Mouse (Mus musculus) c-Kit-positive CD71-positive TER-119-positive erythroid progenitor cells, embryonic 14.5 days (primary cell): ENCODE measurements around the gene Gm28308.

Experiments
- DNase-seq: peaks from one replicate; pipeline ENCODE4 v3.0.0-alpha.2; 2013; ENCODE audit warnings: low spot score

Gm28308 gene

GRCm38 (mm10) chr6:52213119-52213986 is at the start of gene Gm28308, which contains the start of gene Hoxa3:
Gene Gm28308, minus strand, starts transcription at chr6:52213339.
Gene Hoxa3, minus strand, starts transcription at chr6:52213336.
- no peak for DNase-seq

GRCm38 (mm10) chr6:52262463-52263320 is 49.6 kb upstream of the Gm28308 start:
- DNase-seq, result no peak

GRCm38 (mm10) chr6:52261751-52262462 is 48.8 kb upstream of the Gm28308 start:
- no peak for DNase-seq

- no peak for DNase-seq
Measured at GRCm38 (mm10) chr6:52260654-52261575, 47.8 kb upstream of the Gm28308 start, which contains the start of gene Hoxa13. Gene Hoxa13, minus strand, starts transcription at chr6:52260880.

GRCm38 (mm10) chr6:52259811-52260261 is 46.7 kb upstream of the Gm28308 start:
- DNase-seq, result no peak

GRCm38 (mm10) chr6:52259081-52259790 is 46.1 kb upstream of the Gm28308 start:
- no peak for DNase-seq

- peak; percentile 38 for DNase-seq
Measured at GRCm38 (mm10) chr6:52256956-52257355, 43.8 kb upstream of the Gm28308 start.

- no peak for DNase-seq
Measured at GRCm38 (mm10) chr6:52253511-52254500, 40.7 kb upstream of the Gm28308 start.

- no peak for DNase-seq
Measured at GRCm38 (mm10) chr6:52252775-52253376, 39.7 kb upstream of the Gm28308 start.

GRCm38 (mm10) chr6:52252016-52252774 is 39.1 kb upstream of the Gm28308 start:
- DNase-seq, result no peak

GRCm38 (mm10) chr6:52251177-52251879 is 38.2 kb upstream of the Gm28308 start:
- no peak for DNase-seq

- DNase-seq, result no peak
Measured at GRCm38 (mm10) chr6:52249826-52250225, 36.7 kb upstream of the Gm28308 start.

- no peak for DNase-seq
Measured at GRCm38 (mm10) chr6:52249415-52249738, 36.2 kb upstream of the Gm28308 start.

- no peak for DNase-seq
Measured at GRCm38 (mm10) chr6:52248638-52249414, 35.7 kb upstream of the Gm28308 start.

- DNase-seq, result no peak
Measured at GRCm38 (mm10) chr6:52247766-52248637, 34.9 kb upstream of the Gm28308 start.
